Mouse (Mus musculus) embryonic fibroblast, embryonic 13.5 days (primary cell): Measurements from ENCODE around the gene Gramd1c.

Experiments used
- CTCF ChIP-seq: IDR thresholded peaks from 2 replicates; pipeline ENCODE4 v1.5.1; 2011; ENCODE audit warnings: mild to moderate bottlenecking, control low read depth, low read length, moderate library complexity, borderline replicate concordance; ENCODE audit not compliant: insufficient read depth
- POLR2A ChIP-seq: IDR thresholded peaks from 2 replicates; pipeline ENCODE4 v1.6.1; 2011; ENCODE audit warnings: low read depth, mild to moderate bottlenecking, control low read depth, low read length, moderate library complexity

GRCm38 (mm10) chr16:44105211-44105610, 42.1 kb upstream of the Gramd1c start:
- TF ChIP-seq POLR2A (no peak), CTCF (no peak)
